Mouse (Mus musculus) midbrain, postnatal 0 days (tissue): ENCODE data around the gene Tbc1d2b. TPM values are rescaled to one million over a fixed set of nuclear protein-coding genes. Genes with fewer than 3 reads are reported as not detected.

Experiments used
- ATAC-seq: fragments of 200-750 bp; cut with Nextera tagmentation; 2 replicates; pipeline ENCODE4 v1.8.0; 2017; ENCODE audit warnings: moderate number of reproducible peaks, mild to moderate bottlenecking, moderate TSS enrichment, moderate library complexity; ENCODE audit not compliant: low FRiP score
- DNase-seq: peaks from one replicate; pipeline ENCODE4 v3.0.0-alpha.2; 2015; ENCODE audit warnings: low spot score
- H3K27ac ChIP-seq: fragments of 300-500 bp; sonication (generic); 2 replicates; pipeline ENCODE4 v1.5.1; 2014; ENCODE audit warnings: low read depth, mild to moderate bottlenecking, low read length, mixed read lengths
- H3K27me3 ChIP-seq: fragments of 300-500 bp; sonication (generic); 2 replicates; pipeline ENCODE4 v1.6.1; 2014; ENCODE audit warnings: low read length, control low read depth, mixed read lengths; ENCODE audit not compliant: insufficient read depth
- H3K36me3 ChIP-seq: fragments of 300-500 bp; sonication (generic); 2 replicates; pipeline ENCODE4 v1.6.1; 2014; ENCODE audit warnings: low read length, control low read depth, mixed read lengths; ENCODE audit not compliant: insufficient read depth
- H3K4me1 ChIP-seq: fragments of 300-500 bp; sonication (generic); 2 replicates; pipeline ENCODE4 v1.6.1; 2014; ENCODE audit warnings: mild to moderate bottlenecking, control low read depth, antibody characterized with exemption, low read length, mixed read lengths; ENCODE audit not compliant: insufficient read depth
- H3K4me2 ChIP-seq: fragments of 300-500 bp; sonication (generic); 2 replicates; pipeline ENCODE4 v1.6.1; 2014; ENCODE audit warnings: low read depth, mild to moderate bottlenecking, low read length, mixed read lengths; ENCODE audit not compliant: poor library complexity, severe bottlenecking
- H3K4me3 ChIP-seq: fragments of 300-500 bp; sonication (generic); 2 replicates; pipeline ENCODE4 v1.5.1; 2014; ENCODE audit warnings: low read depth, mild to moderate bottlenecking, low read length, moderate library complexity
- H3K9ac ChIP-seq: fragments of 300-500 bp; sonication (generic); replicated peaks from 2 replicates; pipeline ENCODE4 v1.6.1; 2014; ENCODE audit warnings: mild to moderate bottlenecking, low read length, moderate library complexity, mixed read lengths; ENCODE audit not compliant: poor library complexity, severe bottlenecking
- H3K9me3 ChIP-seq: fragments of 300-500 bp; sonication (generic); 2 replicates; pipeline ENCODE4 v1.6.1; 2016; ENCODE audit warnings: low read length, control low read depth
- CTCF ChIP-seq: IDR thresholded peaks from 2 replicates; pipeline ENCODE4 v1.5.1; 2016; ENCODE audit warnings: antibody characterized with exemption, mild to moderate bottlenecking
- WGBS: fragments of 180-500 bp; shearing (Covaris S2); extraction: QIAGEN DNeasy Blood & Tissue Kit; methylation state at CpG from one replicate; pipeline ENCODE4 v1.1.7; 2014; 5-methylcytosine and 5-hydroxymethylcytosine counted together
- polyA plus RNA-seq: library from polyadenylated mRNA; unstranded; fragments of >200 nt; fragmentation: Nextera tagmentation; extraction: Ambion mirVana; gene quantifications from 2 replicates; pipeline ENCODE4 v1.2.1, GENCODE M21; 2015
- total RNA-seq: library from RNA; depleted of rRNA; stranded (reverse); fragments of >200 nt; gene quantifications from 2 replicates; pipeline ENCODE4 v1.2.3, GENCODE M21; 2014

Gene Tbc1d2b
- total and polyA plus RNA-seq, 2 experiments from 2014 or later, result 3.7 to 21.6 TPM

GRCm38 (mm10) chr9:90301081-90301688 is 30.6 kb upstream of the Tbc1d2b start:
- no peak overlapping the region for H3K4me2 ChIP-seq
- H3K27ac ChIP-seq, result no peak overlapping the region
- H3K4me3 ChIP-seq, result no peak overlapping the region
- no peaks in the 10 kb centered on the region for H3K9me3 ChIP-seq
- 88% methylated on average over 4 of the region's 4 CpGs for WGBS
- H3K9ac ChIP-seq, result no peak overlapping the region
- H3K4me1 ChIP-seq, result no peaks in the 10 kb centered on the region
- ATAC-seq (no peak), DNase-seq (no peak)
- H3K27me3 ChIP-seq, result no peaks in the 10 kb centered on the region
- no peak for TF ChIP-seq CTCF
- H3K36me3 ChIP-seq, result no peaks in the 10 kb centered on the region

- no peak for TF ChIP-seq CTCF
- H3K27me3 ChIP-seq, result no peaks in the 10 kb centered on the region
- H3K9ac ChIP-seq, result no peak overlapping the region
- no peaks in the 10 kb centered on the region for H3K36me3 ChIP-seq
- H3K27ac ChIP-seq, result no peak overlapping the region
- DNase-seq (no peak), ATAC-seq (no peak)
- no peak overlapping the region for H3K4me2 ChIP-seq
- H3K4me3 ChIP-seq, result no peak overlapping the region
- H3K4me1 ChIP-seq, result no peaks in the 10 kb centered on the region
- WGBS, result 74% methylated on average over 1 of the region's 1 CpGs
- H3K9me3 ChIP-seq, result no peaks in the 10 kb centered on the region
Observed at GRCm38 (mm10) chr9:90297637-90298036, 27.0 kb upstream of the Tbc1d2b start.

DNA sequence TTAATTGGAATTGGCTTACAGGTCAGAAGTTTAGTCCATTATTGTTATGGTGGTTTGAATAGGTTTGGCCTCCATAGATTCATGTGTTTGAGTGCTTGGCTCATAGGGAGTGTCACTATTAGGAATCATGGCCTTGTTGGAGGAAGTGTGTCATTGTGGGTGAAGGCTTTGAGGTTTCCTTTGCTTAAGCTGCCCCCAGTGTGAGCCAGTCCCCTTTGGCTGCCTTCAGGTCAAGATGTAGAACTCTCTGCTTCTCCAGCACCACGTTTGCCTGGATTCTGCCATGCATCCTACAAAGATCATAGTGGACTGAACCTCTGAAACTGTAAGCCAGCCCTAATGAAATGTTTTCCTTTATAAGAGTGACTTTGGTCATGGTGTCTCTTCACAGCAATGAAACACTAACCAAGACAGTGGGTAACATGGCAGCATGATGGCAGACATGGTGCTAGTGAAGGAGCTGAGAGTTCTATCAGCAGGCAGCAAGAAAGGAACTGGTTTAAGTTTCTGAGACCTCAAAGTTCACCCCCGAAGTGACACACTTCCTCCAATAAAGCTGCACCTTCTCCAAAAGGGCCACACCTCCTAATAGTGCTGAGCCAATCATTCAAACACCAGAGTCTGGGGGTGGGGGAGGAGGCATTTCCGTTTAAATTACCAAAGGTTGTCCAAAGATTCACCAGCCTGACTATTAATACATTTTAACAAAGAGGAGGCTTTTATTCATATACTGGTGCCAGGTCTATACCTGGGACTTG is 23.2 kb upstream of the Tbc1d2b start:
- H3K4me3 ChIP-seq, result no peak overlapping the region
- WGBS, result 69% methylated on average over 3 of the region's 3 CpGs
- no peak for ATAC-seq
- no peak for TF ChIP-seq CTCF
- H3K9ac ChIP-seq, result no peak overlapping the region
- H3K36me3 ChIP-seq, result no peaks in the 10 kb centered on the region
- H3K4me1 ChIP-seq, result no peaks in the 10 kb centered on the region
- H3K27me3 ChIP-seq, result no peaks in the 10 kb centered on the region
- DNase-seq, result no peak
- no peak overlapping the region for H3K4me2 ChIP-seq
- no peaks in the 10 kb centered on the region for H3K9me3 ChIP-seq
- H3K27ac ChIP-seq, result no peak overlapping the region

DNA sequence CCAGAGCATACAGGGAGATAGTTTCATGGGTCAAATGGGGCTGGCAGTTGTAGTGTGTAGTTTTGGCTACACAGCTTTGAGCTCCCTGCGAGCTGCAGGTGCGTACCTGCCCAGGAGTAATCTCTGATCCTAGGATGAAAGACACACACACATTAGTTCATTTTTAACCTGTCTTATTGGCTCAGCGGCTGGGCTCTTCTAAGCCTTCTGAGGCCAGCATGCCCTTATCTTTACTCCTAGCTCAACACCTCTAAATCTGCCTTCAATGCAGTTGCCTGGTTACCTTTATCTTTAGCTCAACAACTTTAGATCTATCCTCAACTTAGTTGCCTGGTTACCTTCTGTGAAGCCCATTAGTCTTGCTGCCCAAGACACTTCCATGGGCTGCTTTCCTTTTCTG is 7.8 kb upstream of the Tbc1d2b start:
- Histone ChIP-seq H3K36me3 (no peaks in the 10 kb centered on the region), H3K9ac (no peak overlapping the region), H3K27me3 (no peaks in the 10 kb centered on the region), H3K4me2 (no peak overlapping the region), H3K9me3 (no peaks in the 10 kb centered on the region), H3K27ac (no peak overlapping the region), H3K4me1 (no peaks in the 10 kb centered on the region), H3K4me3 (no peak overlapping the region)
- no peak for TF ChIP-seq CTCF
- WGBS, result 91% methylated on average over 3 of the region's 3 CpGs
- ATAC-seq (no peak), DNase-seq (no peak)

- H3K27ac ChIP-seq, result no peak overlapping the region
- H3K36me3 ChIP-seq, result no peaks in the 10 kb centered on the region
- TF ChIP-seq CTCF, result no peak
- DNase-seq, result no peak
- no peaks in the 10 kb centered on the region for H3K27me3 ChIP-seq
- no peak overlapping the region for H3K9ac ChIP-seq
- no peak overlapping the region for H3K4me2 ChIP-seq
- no peak overlapping the region for H3K4me3 ChIP-seq
- WGBS, result 85% methylated on average over 2 of the region's 2 CpGs
- H3K4me1 ChIP-seq, result no peaks in the 10 kb centered on the region
- H3K9me3 ChIP-seq, result no peaks in the 10 kb centered on the region
- no peak for ATAC-seq
Observed at GRCm38 (mm10) chr9:90277884-90278283, 7.3 kb upstream of the Tbc1d2b start.

DNA sequence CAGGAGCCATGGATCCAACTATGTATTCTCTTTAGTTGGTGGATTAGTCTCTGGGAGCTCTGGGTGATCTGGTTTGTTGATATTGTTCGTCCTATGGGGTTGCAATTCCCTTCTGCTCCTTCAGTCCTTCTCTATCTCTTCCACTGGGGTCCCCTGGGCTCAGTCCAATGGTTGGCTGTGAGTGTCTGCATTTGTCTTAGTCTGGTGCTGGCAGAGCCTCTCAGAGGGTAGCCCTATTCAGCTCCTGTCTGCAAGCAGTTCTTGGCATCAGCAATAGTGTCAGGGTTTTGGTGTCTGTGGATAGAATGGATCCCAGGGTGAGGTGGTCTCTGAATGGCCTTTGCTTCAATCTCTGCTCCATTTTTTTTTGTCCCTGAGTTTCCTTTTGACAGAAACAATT is 6.2 kb upstream of the Tbc1d2b start:
- no peaks in the 10 kb centered on the region for H3K4me1 ChIP-seq
- no peak overlapping the region for H3K4me2 ChIP-seq
- WGBS, result 84% methylated on average over 1 of the region's 1 CpGs
- no peak overlapping the region for H3K9ac ChIP-seq
- DNase-seq (no peak), ATAC-seq (no peak)
- H3K27ac ChIP-seq, result no peak overlapping the region
- no peak for TF ChIP-seq CTCF
- no peak overlapping the region for H3K4me3 ChIP-seq
- no peaks in the 10 kb centered on the region for H3K9me3 ChIP-seq
- H3K36me3 ChIP-seq, result no peaks in the 10 kb centered on the region
- no peaks in the 10 kb centered on the region for H3K27me3 ChIP-seq
